Mouse (Mus musculus): ENCODE measurements around the gene Kdm5a. TPM values are rescaled to one million over a fixed set of nuclear protein-coding genes. Genes with fewer than 3 reads are reported as not detected.

The Kdm5a gene
- polyA plus RNA-seq, 2 experiments = 13.5 to 45.4 TPM

- H3K4me3 ChIP-seq (replicated peaks; ENCODE audit: low read length) = no peak overlapping the region
- H3K4me2 ChIP-seq (replicated peaks; ENCODE audit: low read depth, low read length, severe bottlenecking) = no peak overlapping the region
- DNase-seq (ENCODE audit: low spot score) (no peak), ATAC-seq (ENCODE audit: low FRiP score, low read depth) (no peak)
- WGBS = 94% methylated on average over 4 of the region's 4 CpGs
- H3K36me3 ChIP-seq (ENCODE audit: control insufficient read depth, insufficient read depth, low read length) = no peaks in the 10 kb centered on the region
- H3K9ac ChIP-seq (ENCODE audit: low read depth, low read length, severe bottlenecking) = no peak overlapping the region
- no peak for TF ChIP-seq POLR2A (IDR thresholded peaks at IDR 0.05; ENCODE audit: borderline replicate concordance, extremely low read depth, insufficient read depth, insufficient read length)
- no peaks in the 10 kb centered on the region for H3K9me3 ChIP-seq (ENCODE audit: control insufficient read depth, low read length)
- H3K4me1 ChIP-seq (ENCODE audit: control insufficient read depth, insufficient read depth, low read length) = peaks cover 12% of the 10 kb centered on the region; the same call in 1 of the 2 replicates
- H3K27ac ChIP-seq (replicated peaks; ENCODE audit: low read depth, low read length) = no peak overlapping the region
- H3K27me3 ChIP-seq (ENCODE audit: control insufficient read depth, insufficient read depth, low read length) = peaks cover 20% of the 10 kb centered on the region
These were observed 104.3 kb downstream of the Kdm5a start for GRCm38 (mm10) chr6:120468259-120468658.

- TF ChIP-seq POLR2A (IDR thresholded peaks at IDR 0.05; ENCODE audit: borderline replicate concordance, extremely low read depth, insufficient read depth, insufficient read length) = no peak
- H3K36me3 ChIP-seq (ENCODE audit: control insufficient read depth, insufficient read depth, low read length) = no peaks in the 10 kb centered on the region
- H3K27ac ChIP-seq (replicated peaks; ENCODE audit: low read depth, low read length) = no peak overlapping the region
- peaks cover 10% of the 10 kb centered on the region; the same call in 1 of the 2 replicates for H3K27me3 ChIP-seq (ENCODE audit: control insufficient read depth, insufficient read depth, low read length)
- no peak overlapping the region for H3K4me2 ChIP-seq (replicated peaks; ENCODE audit: low read depth, low read length, severe bottlenecking)
- H3K4me3 ChIP-seq (replicated peaks; ENCODE audit: low read length) = no peak overlapping the region
- no peak overlapping the region for H3K9ac ChIP-seq (ENCODE audit: low read depth, low read length, severe bottlenecking)
- WGBS = 64% methylated on average over 3 of the region's 3 CpGs
- H3K9me3 ChIP-seq (ENCODE audit: control insufficient read depth, low read length) = no peaks in the 10 kb centered on the region
- DNase-seq (ENCODE audit: low spot score) (no peak), ATAC-seq (ENCODE audit: low FRiP score, low read depth) (no peak)
- 0 out of 2 replicates have a peak, but pooled peaks cover 4% of the 10 kb centered on the region for H3K4me1 ChIP-seq (ENCODE audit: control insufficient read depth, insufficient read depth, low read length)
These were observed 105.3 kb downstream of the Kdm5a start for GRCm38 (mm10) chr6:120469268-120469667.

- H3K27me3 ChIP-seq (ENCODE audit: control insufficient read depth, insufficient read depth, low read length) = peaks cover 5% of the 10 kb centered on the region; the same call in 1 of the 2 replicates
- ATAC-seq (ENCODE audit: low FRiP score, low read depth) = no peak
- no peak for DNase-seq (ENCODE audit: low spot score)
- no peaks in the 10 kb centered on the region for H3K9me3 ChIP-seq (ENCODE audit: control insufficient read depth, low read length)
- H3K36me3 ChIP-seq (ENCODE audit: control insufficient read depth, insufficient read depth, low read length) = no peaks in the 10 kb centered on the region
- H3K4me3 ChIP-seq (replicated peaks; ENCODE audit: low read length) = no peak overlapping the region
- no peak overlapping the region for H3K9ac ChIP-seq (ENCODE audit: low read depth, low read length, severe bottlenecking)
- no peak for TF ChIP-seq POLR2A (IDR thresholded peaks at IDR 0.05; ENCODE audit: borderline replicate concordance, extremely low read depth, insufficient read depth, insufficient read length)
- no peaks in the 10 kb centered on the region for H3K4me1 ChIP-seq (ENCODE audit: control insufficient read depth, insufficient read depth, low read length)
- H3K4me2 ChIP-seq (replicated peaks; ENCODE audit: low read depth, low read length, severe bottlenecking) = no peak overlapping the region
- H3K27ac ChIP-seq (replicated peaks; ENCODE audit: low read depth, low read length) = no peak overlapping the region
These were observed 105.8 kb downstream of the Kdm5a start for GRCm38 (mm10) chr6:120469770-120470169.

GRCm38 (mm10) chr6:120470666-120471065 lies 106.7 kb downstream of the Kdm5a start:
- WGBS = 84% methylated on average over 1 of the region's 1 CpGs
- no peak overlapping the region for H3K27ac ChIP-seq (replicated peaks; ENCODE audit: low read depth, low read length)

GRCm38 (mm10) chr6:120471991-120472441 lies 108.1 kb downstream of the Kdm5a start:
- no peak overlapping the region for H3K27ac ChIP-seq (replicated peaks; ENCODE audit: low read depth, low read length)
- no peak for ATAC-seq (ENCODE audit: low FRiP score, low read depth)

More at GRCm38 (mm10) chr6:120470666-120471065, 106.7 kb downstream of the Kdm5a start:
- DNase-seq (ENCODE audit: low spot score) = no peak
- Histone ChIP-seq H3K4me2 (replicated peaks; ENCODE audit: low read depth, low read length, severe bottlenecking) (no peak overlapping the region), H3K27me3 (ENCODE audit: control insufficient read depth, insufficient read depth, low read length) (no peaks in the 10 kb centered on the region), H3K9ac (ENCODE audit: low read depth, low read length, severe bottlenecking) (no peak overlapping the region), H3K9me3 (ENCODE audit: control insufficient read depth, low read length) (no peaks in the 10 kb centered on the region), H3K4me3 (replicated peaks; ENCODE audit: low read length) (no peak overlapping the region), H3K4me1 (ENCODE audit: control insufficient read depth, insufficient read depth, low read length) (no peaks in the 10 kb centered on the region), H3K36me3 (ENCODE audit: control insufficient read depth, insufficient read depth, low read length) (no peaks in the 10 kb centered on the region)
- ATAC-seq (ENCODE audit: low FRiP score, low read depth) = no peak
- TF ChIP-seq POLR2A (IDR thresholded peaks at IDR 0.05; ENCODE audit: borderline replicate concordance, extremely low read depth, insufficient read depth, insufficient read length) = no peak

More at GRCm38 (mm10) chr6:120471991-120472441, 108.1 kb downstream of the Kdm5a start:
- Histone ChIP-seq H3K9ac (ENCODE audit: low read depth, low read length, severe bottlenecking) (no peak overlapping the region), H3K9me3 (ENCODE audit: control insufficient read depth, low read length) (no peaks in the 10 kb centered on the region), H3K36me3 (ENCODE audit: control insufficient read depth, insufficient read depth, low read length) (no peaks in the 10 kb centered on the region), H3K4me2 (replicated peaks; ENCODE audit: low read depth, low read length, severe bottlenecking) (no peak overlapping the region), H3K4me3 (replicated peaks; ENCODE audit: low read length) (no peak overlapping the region), H3K27me3 (ENCODE audit: control insufficient read depth, insufficient read depth, low read length) (no peaks in the 10 kb centered on the region), H3K4me1 (ENCODE audit: control insufficient read depth, insufficient read depth, low read length) (no peaks in the 10 kb centered on the region)
- no peak for DNase-seq (ENCODE audit: low spot score)
- WGBS = 16% methylated on average over 5 of the region's 5 CpGs
- TF ChIP-seq POLR2A (IDR thresholded peaks at IDR 0.05; ENCODE audit: borderline replicate concordance, extremely low read depth, insufficient read depth, insufficient read length) = no peak
